In the genomic region with DNA sequence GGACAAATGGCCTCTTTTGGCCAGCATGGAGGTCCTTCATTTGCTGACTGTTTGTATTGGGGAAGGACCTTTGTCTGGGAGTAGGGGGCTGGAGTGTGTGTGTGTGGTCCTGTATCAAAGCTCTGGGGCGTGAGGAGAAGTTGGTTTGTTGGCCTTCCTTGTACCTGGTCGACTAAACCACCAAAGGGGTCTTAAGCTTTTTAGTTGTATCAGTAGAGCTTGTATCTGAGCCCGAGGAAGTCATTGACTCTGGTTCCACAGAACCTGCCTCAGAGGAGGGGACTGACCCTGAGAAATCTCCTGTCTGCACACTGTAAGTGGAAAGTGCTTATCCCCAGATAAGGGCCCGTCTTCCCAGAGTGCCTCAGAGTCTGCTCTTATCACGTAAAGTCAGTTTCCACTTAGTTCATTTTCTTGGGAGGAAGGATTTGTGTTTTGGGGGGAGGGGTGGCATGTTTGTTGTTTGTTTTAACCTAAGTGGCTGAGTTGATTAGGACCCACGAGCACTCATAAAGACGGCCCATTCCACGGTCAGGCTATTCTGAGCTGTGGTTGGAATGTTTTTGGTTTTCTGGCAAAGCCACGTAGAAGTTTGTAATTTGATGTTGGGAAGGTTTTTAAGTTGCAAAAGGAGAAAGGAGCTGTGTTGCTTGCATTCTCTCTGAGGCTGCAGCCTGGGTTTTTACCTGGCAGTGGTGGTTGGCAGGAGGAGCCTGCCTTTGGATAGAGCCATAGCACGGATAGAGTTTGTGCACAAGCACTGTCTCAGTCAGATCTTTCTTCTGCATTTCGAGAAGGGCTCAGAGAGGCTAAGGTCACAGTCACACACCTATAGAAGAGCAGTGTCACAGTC, we compare ENCODE assay signal across 9 mouse cellular contexts. TPM values are rescaled to one million over a fixed set of nuclear protein-coding genes. Genes with fewer than 3 reads are reported as not detected.
DNase-seq lines count a peak whose midpoint lies in the region; ATAC-seq lines count a peak whose summit lies in the region.
"Had no signal": no experiment of that assay in that cellular context is flagged by ENCODE, and none has a peak within 500 bp of the region (broad histone marks: within the 10 kb centered on the region; RNA-seq: fewer than 3 reads in every experiment).

No protein-coding gene starts in this region.

- peak; percentile 21; the same call in 1 of the 2 replicates for ATAC-seq in lung, embryonic 15.5 days (ENCODE audit: borderline replicate concordance, extremely low read depth, low FRiP score, low TSS enrichment)
- no peak for ATAC-seq in embryonic facial prominence, embryonic 11.5 days (replicated peaks; ENCODE audit: insufficient number of reproducible peaks, low FRiP score, low TSS enrichment, low read depth)
- peak; percentile 93 for ATAC-seq in liver, embryonic 11.5 days (replicated peaks; ENCODE audit: low FRiP score)
- ATAC-seq in forebrain, embryonic 11.5 days (replicated peaks; ENCODE audit: low FRiP score), result no peak

- H3K9me3 ChIP-seq in lung, embryonic 15.5 days, result no peaks in the 10 kb centered on the region
- no peaks in the 10 kb centered on the region for H3K9me3 ChIP-seq in embryonic facial prominence, embryonic 11.5 days (replicated peaks; ENCODE audit: control insufficient read depth, low read length)
- H3K9me3 ChIP-seq in liver, embryonic 11.5 days (ENCODE audit: control insufficient read depth, low read length), result no peaks in the 10 kb centered on the region
- H3K9me3 ChIP-seq in forebrain, embryonic 11.5 days (ENCODE audit: control insufficient read depth, low read length), result no peaks in the 10 kb centered on the region

- peaks cover 28% of the 10 kb centered on the region for H3K4me1 ChIP-seq in lung, embryonic 15.5 days
- H3K4me1 ChIP-seq in embryonic facial prominence, embryonic 11.5 days (ENCODE audit: control insufficient read depth, insufficient read depth, low read length), result no peaks in the 10 kb centered on the region; the same call in 1 of the 2 replicates
- H3K4me1 ChIP-seq in liver, embryonic 11.5 days (replicated peaks; ENCODE audit: control insufficient read depth, insufficient read depth, low read length), result peaks cover 59% of the 10 kb centered on the region
- peaks cover 6% of the 10 kb centered on the region for H3K4me1 ChIP-seq in forebrain, embryonic 11.5 days (replicated peaks; ENCODE audit: control insufficient read depth, insufficient read depth, low read length)

- WGBS in lung, embryonic 15.5 days, result 34% methylated on average over 11 of the region's 11 CpGs
- WGBS in embryonic facial prominence, embryonic 11.5 days, result 66% methylated on average over 11 of the region's 11 CpGs
- WGBS in liver, embryonic 11.5 days, result 22% methylated on average over 11 of the region's 11 CpGs
- 68% methylated on average over 11 of the region's 11 CpGs for WGBS in forebrain, embryonic 11.5 days

- H3K27ac ChIP-seq in lung, embryonic 15.5 days, result no peak overlapping the region
- peak overlapping the region; percentile 54; the same call in 1 of the 2 replicates for H3K27ac ChIP-seq in embryonic facial prominence, embryonic 11.5 days (replicated peaks; ENCODE audit: low read depth, low read length)
- peak overlapping the region; percentile 92 for H3K27ac ChIP-seq in liver, embryonic 11.5 days (ENCODE audit: low read depth, low read length)
- H3K27ac ChIP-seq in forebrain, embryonic 11.5 days (ENCODE audit: low read depth, low read length), result no peak overlapping the region

- no peak overlapping the region for H3K9ac ChIP-seq in lung, embryonic 15.5 days
- no peak overlapping the region for H3K9ac ChIP-seq in embryonic facial prominence, embryonic 11.5 days (replicated peaks; ENCODE audit: low read length)
- H3K9ac ChIP-seq in liver, embryonic 11.5 days (ENCODE audit: low read depth, low read length), result peak overlapping the region; percentile 44
- H3K9ac ChIP-seq in forebrain, embryonic 11.5 days (ENCODE audit: low read length), result no peak overlapping the region

- no peak overlapping the region for H3K4me2 ChIP-seq in lung, embryonic 15.5 days
- no peak overlapping the region for H3K4me2 ChIP-seq in embryonic facial prominence, embryonic 11.5 days (ENCODE audit: low read depth, low read length)
- peak overlapping the region; percentile 61 for H3K4me2 ChIP-seq in liver, embryonic 11.5 days
- H3K4me2 ChIP-seq in forebrain, embryonic 11.5 days (ENCODE audit: low read depth, low read length, severe bottlenecking), result no peak overlapping the region

- no peak overlapping the region for H3K4me3 ChIP-seq in lung, embryonic 15.5 days
- H3K4me3 ChIP-seq in embryonic facial prominence, embryonic 11.5 days (ENCODE audit: low read depth, low read length), result no peak overlapping the region
- no peak overlapping the region for H3K4me3 ChIP-seq in liver, embryonic 11.5 days (ENCODE audit: low read depth, low read length)
- no peak overlapping the region for H3K4me3 ChIP-seq in forebrain, embryonic 11.5 days (ENCODE audit: low read depth, low read length)

- DNase-seq in lung, postnatal 4 days, result no peak
- no peak for DNase-seq in embryonic facial prominence, embryonic 11.5 days (ENCODE audit: low spot score)
- DNase-seq in liver, embryonic 11.5 days (ENCODE audit: low spot score), result peak; percentile 62
- peak; percentile 70 to 72 for DNase-seq in spleen, postnatal 4 days (ENCODE audit: low spot score in 2 of 2)
- no peak for DNase-seq in gastrocnemius, adult 18-20 months (ENCODE audit: low spot score)
- no peak for DNase-seq in forebrain, embryonic 11.5 days (ENCODE audit: low spot score)
- no peak for DNase-seq in frontal cortex, postnatal 25 days (ENCODE audit: low spot score in 2 of 2)
- DNase-seq: gastrocnemius, postnatal 36 days had no signal

- no peaks in the 10 kb centered on the region for H3K36me3 ChIP-seq in lung, embryonic 15.5 days
- H3K36me3 ChIP-seq in embryonic facial prominence, embryonic 11.5 days (replicated peaks; ENCODE audit: control insufficient read depth, insufficient read depth, low read depth, low read length), result no peaks in the 10 kb centered on the region
- no peaks in the 10 kb centered on the region for H3K36me3 ChIP-seq in liver, embryonic 11.5 days (ENCODE audit: control insufficient read depth, insufficient read depth, low read length)
- H3K36me3 ChIP-seq in forebrain, embryonic 11.5 days (ENCODE audit: control insufficient read depth, insufficient read depth, low read length), result no peaks in the 10 kb centered on the region

- H3K27me3 ChIP-seq in lung, embryonic 15.5 days, result no peaks in the 10 kb centered on the region
- H3K27me3 ChIP-seq in embryonic facial prominence, embryonic 11.5 days (ENCODE audit: control insufficient read depth, insufficient read depth, low read length), result no peaks in the 10 kb centered on the region
- H3K27me3 ChIP-seq in liver, embryonic 11.5 days (replicated peaks; ENCODE audit: control insufficient read depth, insufficient read depth, low read length), result no peaks in the 10 kb centered on the region
- H3K27me3 ChIP-seq in forebrain, embryonic 11.5 days (ENCODE audit: control insufficient read depth, insufficient read depth, low read length), result no peaks in the 10 kb centered on the region

RNA-seq across cellular contexts. Expression of gene Dapk2, which starts 24.0 kb away (rescaled TPM):
- 14.9 and 16.8 TPM in 2 replicates for polyA plus RNA-seq in lung, embryonic 15.5 days (2015; fragmentation: Nextera tagmentation; extraction: Ambion mirVana)
- 5.7 and 6.2 TPM in 2 replicates for polyA plus RNA-seq in embryonic facial prominence, embryonic 11.5 days (2014; fragmentation: Nextera tagmentation; extraction: Ambion mirVana)
- polyA plus RNA-seq in liver, embryonic 11.5 days (2014; fragmentation: Nextera tagmentation; extraction: Ambion mirVana), result 5.9 and 6.1 TPM in 2 replicates
- total RNA-seq in gastrocnemius, adult 18-20 months (2021), result 10 to 100 TPM; 36.8 to 37.2 TPM
- 8.7 and 9.0 TPM in 2 replicates for polyA plus RNA-seq in forebrain, embryonic 11.5 days (2014; fragmentation: Nextera tagmentation; extraction: Ambion mirVana)

RNA-seq across cellular contexts. Expression of gene Ciao2a, which starts 55.6 kb away (rescaled TPM):
- polyA plus RNA-seq in lung, embryonic 15.5 days (2015; fragmentation: Nextera tagmentation; extraction: Ambion mirVana), result 148 and 149 TPM in 2 replicates
- polyA plus RNA-seq in embryonic facial prominence, embryonic 11.5 days (2014; fragmentation: Nextera tagmentation; extraction: Ambion mirVana), result 184 and 206 TPM in 2 replicates
- polyA plus RNA-seq in liver, embryonic 11.5 days (2014; fragmentation: Nextera tagmentation; extraction: Ambion mirVana), result 256 and 260 TPM in 2 replicates
- 10 to 100 TPM; 49.7 to 53.9 TPM for total RNA-seq in gastrocnemius, adult 18-20 months (2021)
- polyA plus RNA-seq in forebrain, embryonic 11.5 days (2014; fragmentation: Nextera tagmentation; extraction: Ambion mirVana), result 149 and 161 TPM in 2 replicates

RNA-seq across cellular contexts. Expression of gene Snx1, which starts 55.7 kb away (rescaled TPM):
- polyA plus RNA-seq in lung, embryonic 15.5 days (2015; fragmentation: Nextera tagmentation; extraction: Ambion mirVana), result 117 and 126 TPM in 2 replicates
- 144 and 148 TPM in 2 replicates for polyA plus RNA-seq in embryonic facial prominence, embryonic 11.5 days (2014; fragmentation: Nextera tagmentation; extraction: Ambion mirVana)
- polyA plus RNA-seq in liver, embryonic 11.5 days (2014; fragmentation: Nextera tagmentation; extraction: Ambion mirVana), result 129 and 139 TPM in 2 replicates
- 10 to 100 TPM; 10.7 to 13.3 TPM for total RNA-seq in gastrocnemius, adult 18-20 months (2021)
- polyA plus RNA-seq in forebrain, embryonic 11.5 days (2014; fragmentation: Nextera tagmentation; extraction: Ambion mirVana), result 140 TPM in 2 replicates

Comparison
In these comparisons a context has a peak if more than half of its experiments do, and no peak if none do; other contexts are left out.
1. ATAC-seq: peak in lung, embryonic 15.5 days (single experiment) and liver, embryonic 11.5 days (single experiment); none in embryonic facial prominence, embryonic 11.5 days (single experiment) and forebrain, embryonic 11.5 days (single experiment).
2. H3K27ac ChIP-seq: peak in embryonic facial prominence, embryonic 11.5 days (single experiment) and liver, embryonic 11.5 days (single experiment); none in lung, embryonic 15.5 days (single experiment) and forebrain, embryonic 11.5 days (single experiment).
3. DNase-seq: peak in liver, embryonic 11.5 days (single experiment) and spleen, postnatal 4 days (2 of 2); none in lung, postnatal 4 days (0 of 2), embryonic facial prominence, embryonic 11.5 days (single experiment), gastrocnemius, adult 18-20 months (single experiment), forebrain, embryonic 11.5 days (single experiment) and frontal cortex, postnatal 25 days (0 of 2).